Mouse (Mus musculus) forebrain, embryonic 15.5 days (tissue): ENCODE measurements at regions not wholly inside any gene's neighbourhood (a gene's known extent, or its start where the extent isn't known, plus 50 kb on each side); places are given as distances from the start of the nearest gene placed in this dataset.

ENCODE experiments used
- ATAC-seq: fragments of 200-750 bp; cut with Nextera tagmentation; replicated peaks from 2 replicates; pipeline ENCODE4 v1.8.0; 2017; ENCODE audit warnings: mild to moderate bottlenecking, moderate TSS enrichment, moderate library complexity
- H3K27ac ChIP-seq: fragments of 300-500 bp; sonication (generic); replicated peaks from 2 replicates; pipeline ENCODE4 v1.5.1; 2015; ENCODE audit warnings: mild to moderate bottlenecking, inconsistent platforms
- H3K27me3 ChIP-seq: fragments of 300-500 bp; sonication (generic); 2 replicates; pipeline ENCODE4 v1.6.1; 2015; ENCODE audit warnings: inconsistent platforms
- H3K36me3 ChIP-seq: fragments of 300-500 bp; sonication (generic); 2 replicates; pipeline ENCODE4 v1.6.1; 2015; ENCODE audit warnings: mild to moderate bottlenecking, inconsistent platforms
- H3K4me1 ChIP-seq: fragments of 300-500 bp; sonication (generic); 2 replicates; pipeline ENCODE4 v1.6.1; 2015; ENCODE audit warnings: inconsistent platforms
- H3K4me2 ChIP-seq: fragments of 300-500 bp; sonication (generic); replicated peaks from 2 replicates; pipeline ENCODE4 v1.6.1; 2015; ENCODE audit warnings: mild to moderate bottlenecking, inconsistent platforms
- H3K4me3 ChIP-seq: fragments of 300-500 bp; sonication (generic); 2 replicates; pipeline ENCODE4 v1.5.1; 2015; ENCODE audit warnings: mild to moderate bottlenecking, inconsistent platforms
- H3K9ac ChIP-seq: fragments of 300-500 bp; sonication (generic); replicated peaks from 2 replicates; pipeline ENCODE4 v1.6.1; 2015; ENCODE audit warnings: mild to moderate bottlenecking, inconsistent platforms
- H3K9me3 ChIP-seq: fragments of 300-500 bp; sonication (generic); 2 replicates; pipeline ENCODE4 v1.6.1; 2016; ENCODE audit warnings: inconsistent platforms
- WGBS: fragments of 180-500 bp; shearing (Covaris S2); methylation state at CpG from one replicate; pipeline ENCODE4 v1.1.7; 2015; ENCODE audit warnings: mixed read lengths; 5-methylcytosine and 5-hydroxymethylcytosine counted together

- Histone ChIP-seq H3K4me1 (no peaks in the 10 kb centered on the region), H3K36me3 (no peaks in the 10 kb centered on the region), H3K27me3 (no peaks in the 10 kb centered on the region), H3K27ac (no peak overlapping the region), H3K4me3 (no peak overlapping the region), H3K9me3 (no peaks in the 10 kb centered on the region), H3K4me2 (no peak overlapping the region), H3K9ac (no peak overlapping the region)
- no peak for ATAC-seq
Measured at GRCm38 (mm10) chr17:88910144-88910543, 118.4 kb upstream of the Lhcgr start.

DNA sequence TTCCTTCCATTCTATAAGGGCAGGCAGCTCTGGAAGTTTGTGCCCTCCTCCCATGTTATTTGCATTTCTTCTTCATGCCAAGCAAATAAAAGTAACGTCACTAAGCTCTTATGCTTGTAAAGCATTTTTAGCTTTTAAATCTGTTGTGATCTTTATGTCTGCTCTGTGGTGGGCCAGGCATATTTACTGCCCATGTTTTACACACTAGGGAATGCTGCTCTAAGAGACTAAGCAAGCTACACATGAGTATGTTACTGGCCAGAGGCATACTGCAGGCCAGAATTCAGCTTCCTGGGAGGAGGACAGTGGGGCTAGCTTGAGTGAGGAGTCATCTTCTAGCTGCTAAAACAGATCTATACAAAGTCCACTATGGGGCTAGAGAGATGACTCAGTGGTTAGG, 110.0 kb upstream of the Lhcgr start:
- no peak for ATAC-seq
- H3K36me3 ChIP-seq, result no peaks in the 10 kb centered on the region
- H3K9ac ChIP-seq, result no peak overlapping the region
- no peak overlapping the region for H3K27ac ChIP-seq
- no peak overlapping the region for H3K4me3 ChIP-seq
- no peaks in the 10 kb centered on the region for H3K4me1 ChIP-seq
- WGBS, result 76% methylated on average over 1 of the region's 1 CpGs
- no peak overlapping the region for H3K4me2 ChIP-seq
- no peaks in the 10 kb centered on the region for H3K9me3 ChIP-seq
- no peaks in the 10 kb centered on the region for H3K27me3 ChIP-seq

DNA sequence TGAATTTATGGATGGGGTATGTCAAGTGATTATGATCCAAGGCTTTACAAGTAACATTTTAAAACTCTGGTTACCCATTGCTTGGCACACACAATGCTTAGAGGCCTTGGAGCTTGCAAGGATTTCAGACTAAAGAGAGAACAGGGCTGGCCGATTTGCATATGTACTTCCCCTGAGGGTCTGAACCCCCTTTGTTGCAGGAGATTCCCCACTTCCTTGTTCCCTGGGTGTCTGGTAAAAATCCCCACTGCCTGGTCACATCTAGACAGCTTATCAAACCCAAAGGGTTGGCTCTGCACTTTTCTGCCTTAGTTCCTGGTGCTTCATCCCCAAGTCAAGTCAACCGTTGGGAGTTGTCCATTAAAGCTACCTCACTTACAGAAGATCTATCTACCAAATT, 109.1 kb upstream of the Lhcgr start:
- no peaks in the 10 kb centered on the region for H3K4me1 ChIP-seq
- no peak overlapping the region for H3K4me3 ChIP-seq
- WGBS, result 86% methylated on average over 2 of the region's 2 CpGs
- no peak for ATAC-seq
- no peaks in the 10 kb centered on the region for H3K36me3 ChIP-seq
- no peak overlapping the region for H3K27ac ChIP-seq
- H3K9ac ChIP-seq, result no peak overlapping the region
- no peak overlapping the region for H3K4me2 ChIP-seq
- H3K27me3 ChIP-seq, result no peaks in the 10 kb centered on the region
- H3K9me3 ChIP-seq, result no peaks in the 10 kb centered on the region

DNA sequence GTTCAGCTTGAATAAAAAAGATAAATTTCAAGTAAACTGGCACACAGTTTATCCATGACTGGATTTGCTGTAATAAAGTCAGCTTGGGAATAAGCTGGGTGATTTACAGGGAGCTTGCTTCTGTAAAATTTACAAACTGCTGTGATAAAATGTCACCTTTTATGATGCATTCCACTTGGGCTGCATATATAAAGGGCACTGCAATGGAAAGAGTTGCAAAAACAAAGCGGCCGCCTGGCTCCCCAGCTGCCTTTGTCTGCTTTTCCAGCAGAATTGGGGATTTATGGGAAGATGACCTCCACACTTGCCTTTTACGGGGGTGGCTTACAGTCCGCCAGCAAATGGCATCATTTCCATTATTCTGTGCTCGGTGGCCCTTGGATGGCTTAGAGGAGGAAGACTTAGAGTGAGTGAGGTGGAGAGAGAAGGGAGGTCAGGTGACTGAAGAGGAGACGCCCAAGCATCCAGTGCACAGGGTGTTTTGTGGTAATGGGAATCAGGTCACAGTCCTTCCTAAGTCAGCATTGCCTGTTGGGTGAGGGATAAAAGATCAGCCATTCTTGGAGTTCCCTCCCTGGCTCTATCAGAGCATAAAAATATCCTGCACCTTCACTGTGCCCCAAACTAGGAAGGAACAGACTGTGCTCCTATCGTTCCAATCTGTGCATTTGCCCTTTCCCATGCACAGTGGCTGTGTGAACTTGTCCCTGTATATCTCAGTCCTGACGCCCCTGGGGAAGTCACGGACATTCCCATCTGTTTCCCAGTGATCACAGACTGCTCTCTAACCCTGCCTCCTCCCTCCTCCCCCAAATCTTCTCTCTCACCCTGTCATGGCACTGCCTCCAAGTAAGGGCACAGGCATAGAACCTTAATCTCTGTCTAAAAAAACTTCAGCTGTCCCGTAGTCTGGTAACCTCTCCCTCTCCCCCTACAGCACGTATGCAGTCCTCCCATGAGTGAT, 107.2 kb upstream of the Lhcgr start:
- Histone ChIP-seq H3K9ac (no peak overlapping the region), H3K27me3 (no peaks in the 10 kb centered on the region), H3K4me1 (no peaks in the 10 kb centered on the region), H3K4me2 (no peak overlapping the region), H3K9me3 (no peaks in the 10 kb centered on the region), H3K4me3 (no peak overlapping the region), H3K36me3 (no peaks in the 10 kb centered on the region), H3K27ac (no peak overlapping the region)
- WGBS, result 70% methylated on average over 11 of the region's 11 CpGs
- no peak; the same call in 1 of the 2 replicates for ATAC-seq

DNA sequence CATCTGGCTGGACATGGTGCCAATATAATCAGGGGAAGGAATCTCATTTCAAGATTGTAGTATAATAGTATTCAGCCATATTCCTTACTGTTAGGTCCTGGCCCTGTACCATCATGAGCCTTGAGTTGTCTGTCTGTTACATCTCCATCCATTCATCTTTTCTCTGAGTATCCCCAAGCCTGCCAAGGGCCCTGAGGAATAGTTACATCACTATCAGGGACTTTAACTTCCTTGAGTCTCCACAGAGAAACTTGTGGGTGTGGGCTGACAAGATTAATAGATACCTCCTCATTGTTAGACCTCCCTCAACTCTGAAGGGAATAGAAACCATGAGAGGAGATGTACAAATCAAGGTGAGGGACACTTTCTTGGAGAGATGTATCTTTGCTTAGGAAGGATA, 101.7 kb upstream of the Lhcgr start:
- ATAC-seq, result no peak
- Histone ChIP-seq H3K4me2 (no peak overlapping the region), H3K4me3 (no peak overlapping the region), H3K9ac (no peak overlapping the region), H3K4me1 (no peaks in the 10 kb centered on the region), H3K27ac (no peak overlapping the region), H3K36me3 (no peaks in the 10 kb centered on the region), H3K9me3 (no peaks in the 10 kb centered on the region), H3K27me3 (no peaks in the 10 kb centered on the region)

- Histone ChIP-seq H3K4me3 (no peak overlapping the region), H3K9ac (no peak overlapping the region), H3K4me2 (no peak overlapping the region), H3K27ac (no peak overlapping the region), H3K9me3 (no peaks in the 10 kb centered on the region), H3K36me3 (no peaks in the 10 kb centered on the region), H3K4me1 (no peaks in the 10 kb centered on the region), H3K27me3 (no peaks in the 10 kb centered on the region)
- 98% methylated on average over 3 of the region's 3 CpGs for WGBS
- no peak for ATAC-seq
Measured at GRCm38 (mm10) chr17:88885526-88885925, 93.7 kb upstream of the Lhcgr start.

DNA sequence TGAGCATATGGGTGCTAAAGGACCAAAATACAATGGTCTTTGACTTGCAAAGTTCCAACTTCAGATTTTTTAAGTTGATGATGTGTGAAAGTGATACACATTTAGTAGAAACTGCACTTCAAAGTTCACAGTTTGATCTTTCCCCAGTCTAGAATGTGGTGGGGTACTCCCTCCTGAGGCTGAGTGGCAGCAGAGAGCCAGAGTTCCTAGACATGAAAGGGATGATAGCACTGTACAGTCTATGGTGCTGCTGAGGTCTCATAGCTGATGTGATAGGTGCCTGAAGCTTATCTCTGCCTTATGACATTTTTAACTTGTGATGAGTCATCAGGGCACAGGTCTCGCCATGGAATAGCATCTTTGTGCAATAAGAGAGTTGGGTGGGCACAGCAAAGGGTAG, 87.9 kb upstream of the Lhcgr start:
- Histone ChIP-seq H3K9ac (no peak overlapping the region), H3K4me1 (no peaks in the 10 kb centered on the region), H3K9me3 (no peaks in the 10 kb centered on the region), H3K4me2 (no peak overlapping the region), H3K36me3 (no peaks in the 10 kb centered on the region), H3K4me3 (no peak overlapping the region), H3K27ac (no peak overlapping the region), H3K27me3 (no peaks in the 10 kb centered on the region)
- no peak for ATAC-seq
- WGBS, result 81% methylated on average over 1 of the region's 1 CpGs

DNA sequence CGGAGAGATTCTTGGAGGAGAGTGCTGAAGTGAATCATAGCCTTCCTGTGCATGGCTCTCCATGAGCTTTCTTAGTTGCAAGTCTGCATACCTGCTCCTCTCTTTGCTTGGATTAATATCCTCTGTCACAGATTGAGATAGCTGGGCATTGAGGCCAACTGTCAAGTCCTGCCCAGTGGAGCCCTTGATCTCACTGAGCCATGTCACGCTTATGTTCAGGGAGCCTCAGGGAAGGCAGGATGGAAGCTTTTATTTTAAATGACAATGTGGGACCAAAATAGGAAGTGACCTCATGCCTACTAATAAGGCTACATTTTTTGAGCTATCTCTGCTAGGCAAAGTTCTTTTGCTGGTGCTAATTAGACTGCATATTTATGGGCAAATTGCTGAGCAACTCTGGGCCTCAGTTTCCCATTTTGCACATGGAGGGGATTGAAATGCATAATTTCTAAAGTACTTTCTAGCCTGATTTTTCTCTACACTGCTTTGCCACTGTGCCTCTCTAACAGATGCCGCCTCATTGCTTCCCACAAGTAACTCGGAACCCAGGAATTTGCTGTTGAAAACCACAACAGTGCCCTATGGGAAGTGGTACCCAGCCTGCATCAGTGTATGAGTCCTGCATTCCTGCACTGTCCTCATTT, 78.7 kb upstream of the Lhcgr start:
- 57% methylated on average over 4 of the region's 4 CpGs for WGBS
- Histone ChIP-seq H3K27ac (no peak overlapping the region), H3K4me1 (0 out of 2 replicates have a peak, but pooled peaks cover 3% of the 10 kb centered on the region), H3K27me3 (no peaks in the 10 kb centered on the region), H3K36me3 (no peaks in the 10 kb centered on the region), H3K4me2 (no peak overlapping the region), H3K9ac (no peak overlapping the region), H3K4me3 (no peak overlapping the region), H3K9me3 (no peaks in the 10 kb centered on the region)
- ATAC-seq, result no peak; the same call in 1 of the 2 replicates

DNA sequence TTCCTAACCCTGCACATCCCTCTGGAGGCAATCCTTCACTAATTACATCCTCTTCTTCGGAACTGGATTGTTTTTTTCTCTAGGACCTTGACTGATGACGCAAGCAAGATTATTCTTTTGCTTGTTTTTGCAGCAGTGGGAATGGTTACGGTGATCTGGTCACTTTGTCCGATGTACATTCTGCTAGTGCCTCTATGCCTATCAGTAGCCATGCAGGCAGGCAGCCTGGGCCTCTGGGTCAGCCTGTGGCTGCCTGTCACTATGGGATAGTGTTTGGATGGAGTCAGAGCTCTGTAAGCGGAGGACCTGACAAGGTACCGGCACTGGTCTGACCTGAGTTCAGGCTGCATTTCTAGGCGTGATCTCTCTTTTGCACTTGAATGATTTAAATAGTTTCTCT, 72.8 kb upstream of the Lhcgr start:
- Histone ChIP-seq H3K36me3 (no peaks in the 10 kb centered on the region), H3K4me1 (no peaks in the 10 kb centered on the region), H3K9ac (no peak overlapping the region), H3K9me3 (no peaks in the 10 kb centered on the region), H3K27ac (no peak overlapping the region), H3K27me3 (no peaks in the 10 kb centered on the region), H3K4me3 (no peak overlapping the region), H3K4me2 (no peak overlapping the region)
- no peak for ATAC-seq
- WGBS, result 92% methylated on average over 7 of the region's 7 CpGs

DNA sequence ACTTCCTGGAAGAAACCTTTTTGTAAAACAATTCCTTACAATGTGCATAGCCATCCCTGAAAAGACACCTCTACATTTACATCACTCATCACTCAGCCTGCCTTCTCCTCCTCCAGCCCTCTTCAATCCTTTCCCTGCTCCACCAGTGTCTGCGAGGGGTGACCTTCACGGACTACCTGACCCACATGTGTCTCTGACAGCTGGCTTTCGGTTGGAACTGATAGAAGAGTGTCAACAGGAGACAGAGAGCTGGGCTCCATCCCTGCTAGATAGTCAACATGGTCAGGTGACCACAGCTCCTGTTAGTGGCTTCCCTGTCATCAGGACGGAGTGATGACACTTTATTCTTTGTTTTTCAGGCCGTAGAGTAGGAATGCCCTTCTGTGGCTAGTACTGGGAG, 72.4 kb upstream of the Lhcgr start:
- no peak overlapping the region for H3K4me2 ChIP-seq
- no peaks in the 10 kb centered on the region for H3K27me3 ChIP-seq
- no peaks in the 10 kb centered on the region for H3K9me3 ChIP-seq
- ATAC-seq, result no peak
- H3K36me3 ChIP-seq, result no peaks in the 10 kb centered on the region
- H3K4me3 ChIP-seq, result no peak overlapping the region
- H3K9ac ChIP-seq, result no peak overlapping the region
- 89% methylated on average over 5 of the region's 5 CpGs for WGBS
- H3K4me1 ChIP-seq, result no peaks in the 10 kb centered on the region
- no peak overlapping the region for H3K27ac ChIP-seq

DNA sequence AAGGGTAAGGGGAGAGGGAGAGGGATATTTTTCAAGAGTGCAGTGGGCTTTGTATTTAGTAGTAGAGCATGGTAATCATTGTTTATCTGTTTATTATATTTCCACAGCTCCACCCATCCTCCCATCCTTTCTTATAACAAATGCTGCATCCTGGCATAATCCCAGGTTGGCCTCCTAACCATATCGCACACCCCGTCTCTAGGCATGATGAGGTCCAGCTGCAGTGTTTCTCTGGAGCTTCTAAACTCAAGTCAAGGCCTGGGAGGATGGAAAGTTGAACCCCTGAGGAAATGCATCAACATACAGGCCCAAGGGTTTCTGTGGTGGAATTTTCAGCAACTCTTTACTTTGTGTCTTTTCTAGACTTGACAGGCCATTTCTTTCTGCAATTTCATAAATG, 69.3 kb upstream of the Lhcgr start:
- Histone ChIP-seq H3K9ac (no peak overlapping the region), H3K4me2 (no peak overlapping the region), H3K4me1 (no peaks in the 10 kb centered on the region), H3K36me3 (no peaks in the 10 kb centered on the region), H3K27me3 (no peaks in the 10 kb centered on the region), H3K9me3 (no peaks in the 10 kb centered on the region), H3K4me3 (no peak overlapping the region), H3K27ac (no peak overlapping the region)
- WGBS, result 98% methylated on average over 2 of the region's 2 CpGs
- ATAC-seq, result no peak

GRCm38 (mm10) chr17:88860576-88860975, 68.8 kb upstream of the Lhcgr start:
- Histone ChIP-seq H3K27me3 (no peaks in the 10 kb centered on the region), H3K4me3 (no peak overlapping the region), H3K36me3 (no peaks in the 10 kb centered on the region), H3K27ac (no peak overlapping the region), H3K9ac (no peak overlapping the region), H3K4me2 (no peak overlapping the region), H3K4me1 (no peaks in the 10 kb centered on the region), H3K9me3 (no peaks in the 10 kb centered on the region)
- 88% methylated on average over 1 of the region's 1 CpGs for WGBS
- ATAC-seq, result no peak
